Comparison of ENCODE assay signal across 8 mouse cellular contexts in genomic region chr12:32910560-32911194, GRCm38 (mm10). TPM values are rescaled to one million over a fixed set of nuclear protein-coding genes. Genes with fewer than 3 reads are reported as not detected.
DNase-seq lines count a peak whose midpoint lies in the region; ATAC-seq and TF ChIP-seq lines count a peak whose summit lies in the region.

No protein-coding gene starts in this region.

- H3K27ac ChIP-seq in kidney, adult 2 months (ENCODE audit: insufficient read depth, low read depth, low read length) = no peak overlapping the region
- H3K27ac ChIP-seq in hindbrain, embryonic 11.5 days (ENCODE audit: low read depth, low read length) = no peak overlapping the region

- no peaks in the 10 kb centered on the region for H3K27me3 ChIP-seq in kidney, adult 2 months (replicated peaks; ENCODE audit: control insufficient read depth, insufficient read depth, low read length)
- H3K27me3 ChIP-seq in hindbrain, embryonic 11.5 days (ENCODE audit: control insufficient read depth, insufficient read depth, low read length) = no peaks in the 10 kb centered on the region

- peak overlapping the region; percentile 22; the same call in 1 of the 2 replicates for H3K4me2 ChIP-seq in hindbrain, embryonic 11.5 days (replicated peaks; ENCODE audit: low read depth, low read length)

- peak; percentile 60 for DNase-seq in kidney, adult 2 months
- DNase-seq in kidney, adult 18-20 months = no peak
- DNase-seq in ZHBTc4 (ENCODE audit: low read depth, low spot score) = peak; percentile 88
- DNase-seq in embryo, embryonic 11.5 days (ENCODE audit: low read depth, low spot score) = peak; percentile 57
- DNase-seq in hindbrain, embryonic 11.5 days (ENCODE audit: low spot score) = peak; percentile 87
- DNase-seq in liver = peak; percentile 62
- DNase-seq in naive thymus-derived CD4-positive, alpha-beta T cell, adult 2 months (ENCODE audit: low read depth) = peak; percentile 76
- no peak for DNase-seq in urinary bladder, adult 18-20 months (ENCODE audit: low spot score in 2 of 2)

- ATAC-seq in hindbrain, embryonic 11.5 days (ENCODE audit: low FRiP score) = peak; percentile 68

- no peak for TF ChIP-seq POLR2A in kidney, adult 2 months (IDR thresholded peaks at IDR 0.05; ENCODE audit: low read depth, low read length)

- no peaks in the 10 kb centered on the region for H3K9me3 ChIP-seq in hindbrain, embryonic 11.5 days (ENCODE audit: control insufficient read depth, low read length)

- peaks cover 6% of the 10 kb centered on the region; the same call in 1 of the 2 replicates for H3K4me1 ChIP-seq in kidney, adult 2 months (ENCODE audit: control insufficient read depth, insufficient read depth, low read length)
- H3K4me1 ChIP-seq in hindbrain, embryonic 11.5 days (replicated peaks; ENCODE audit: control insufficient read depth, insufficient read depth, low read length) = no peaks in the 10 kb centered on the region

- 23% methylated on average over 15 of the region's 15 CpGs for WGBS in kidney, adult 2 months
- WGBS in hindbrain, embryonic 11.5 days = 40% methylated on average over 15 of the region's 15 CpGs

- H3K9ac ChIP-seq in hindbrain, embryonic 11.5 days (ENCODE audit: low read depth, low read length) = no peak overlapping the region

- H3K36me3 ChIP-seq in kidney, adult 2 months (ENCODE audit: control insufficient read depth, insufficient read depth, low read length) = no peaks in the 10 kb centered on the region
- no peaks in the 10 kb centered on the region for H3K36me3 ChIP-seq in hindbrain, embryonic 11.5 days (ENCODE audit: control insufficient read depth, insufficient read depth, low read length)

- TF ChIP-seq CTCF in kidney, adult 2 months (conservative IDR thresholded peaks at IDR 0.05; ENCODE audit: insufficient read depth, insufficient read length, low read depth, low read length) = peak; percentile 75

- no peak overlapping the region for H3K4me3 ChIP-seq in kidney, adult 2 months (ENCODE audit: insufficient read depth, low read depth, low read length)
- H3K4me3 ChIP-seq in hindbrain, embryonic 11.5 days (ENCODE audit: low read depth, low read length) = 0 out of 2 replicates have a peak overlapping the region, but pooled peaks have one; percentile 4

RNA-seq across cellular contexts. Expression of gene Sypl, which starts 43.0 kb away (rescaled TPM):
- 136 and 148 TPM in 2 replicates for polyA plus RNA-seq in kidney, adult 2 months (2012; rRNA removed)
- 59.5 and 59.8 TPM in 2 replicates for polyA plus RNA-seq in hindbrain, embryonic 11.5 days (2014; fragmentation: Nextera tagmentation; extraction: Ambion mirVana)

Comparison
In these comparisons a context has a peak if more than half of its experiments do, and no peak if none do; other contexts are left out.
1. DNase-seq: peak in kidney, adult 2 months (single experiment), ZHBTc4 (single experiment), embryo, embryonic 11.5 days (single experiment), hindbrain, embryonic 11.5 days (single experiment), liver (single experiment) and naive thymus-derived CD4-positive, alpha-beta T cell, adult 2 months (single experiment); none in kidney, adult 18-20 months (single experiment) and urinary bladder, adult 18-20 months (0 of 2).